Mouse (Mus musculus) midbrain, postnatal 0 days (tissue): ENCODE measurements around the gene Wwp2. TPM values are rescaled to one million over a fixed set of nuclear protein-coding genes. Genes with fewer than 3 reads are reported as not detected.

ENCODE experiments used
- ATAC-seq: fragments of 200-750 bp; cut with Nextera tagmentation; 2 replicates; pipeline ENCODE4 v1.8.0; 2017; ENCODE audit warnings: moderate number of reproducible peaks, mild to moderate bottlenecking, moderate TSS enrichment, moderate library complexity; ENCODE audit not compliant: low FRiP score
- DNase-seq: peaks from one replicate; pipeline ENCODE4 v3.0.0-alpha.2; 2015; ENCODE audit warnings: low spot score
- H3K27ac ChIP-seq: fragments of 300-500 bp; sonication (generic); 2 replicates; pipeline ENCODE4 v1.5.1; 2014; ENCODE audit warnings: low read depth, mild to moderate bottlenecking, low read length, mixed read lengths
- H3K27me3 ChIP-seq: fragments of 300-500 bp; sonication (generic); 2 replicates; pipeline ENCODE4 v1.6.1; 2014; ENCODE audit warnings: low read length, control low read depth, mixed read lengths; ENCODE audit not compliant: insufficient read depth
- H3K36me3 ChIP-seq: fragments of 300-500 bp; sonication (generic); 2 replicates; pipeline ENCODE4 v1.6.1; 2014; ENCODE audit warnings: low read length, control low read depth, mixed read lengths; ENCODE audit not compliant: insufficient read depth
- H3K4me1 ChIP-seq: fragments of 300-500 bp; sonication (generic); 2 replicates; pipeline ENCODE4 v1.6.1; 2014; ENCODE audit warnings: mild to moderate bottlenecking, control low read depth, antibody characterized with exemption, low read length, mixed read lengths; ENCODE audit not compliant: insufficient read depth
- H3K4me2 ChIP-seq: fragments of 300-500 bp; sonication (generic); 2 replicates; pipeline ENCODE4 v1.6.1; 2014; ENCODE audit warnings: low read depth, mild to moderate bottlenecking, low read length, mixed read lengths; ENCODE audit not compliant: poor library complexity, severe bottlenecking
- H3K4me3 ChIP-seq: fragments of 300-500 bp; sonication (generic); 2 replicates; pipeline ENCODE4 v1.5.1; 2014; ENCODE audit warnings: low read depth, mild to moderate bottlenecking, low read length, moderate library complexity
- H3K9ac ChIP-seq: fragments of 300-500 bp; sonication (generic); replicated peaks from 2 replicates; pipeline ENCODE4 v1.6.1; 2014; ENCODE audit warnings: mild to moderate bottlenecking, low read length, moderate library complexity, mixed read lengths; ENCODE audit not compliant: poor library complexity, severe bottlenecking
- H3K9me3 ChIP-seq: fragments of 300-500 bp; sonication (generic); 2 replicates; pipeline ENCODE4 v1.6.1; 2016; ENCODE audit warnings: low read length, control low read depth
- CTCF ChIP-seq: IDR thresholded peaks from 2 replicates; pipeline ENCODE4 v1.5.1; 2016; ENCODE audit warnings: antibody characterized with exemption, mild to moderate bottlenecking
- WGBS: fragments of 180-500 bp; shearing (Covaris S2); extraction: QIAGEN DNeasy Blood & Tissue Kit; methylation state at CpG from one replicate; pipeline ENCODE4 v1.1.7; 2014; 5-methylcytosine and 5-hydroxymethylcytosine counted together
- microRNA counts: library from miRNA; unstranded; fragments of <30 nt; microRNA quantifications from one replicate; lab custom pipeline; 2015
- microRNA-seq: library from miRNA; unstranded; fragments of <30 nt; microRNA quantifications from one replicate; pipeline ENCODE4, GENCODE M21; 2016; ENCODE audit warnings: borderline number of aligned reads
- polyA plus RNA-seq: library from polyadenylated mRNA; unstranded; fragments of >200 nt; fragmentation: Nextera tagmentation; extraction: Ambion mirVana; gene quantifications from 2 replicates; pipeline ENCODE4 v1.2.1, GENCODE M21; 2015
- total RNA-seq: library from RNA; depleted of rRNA; stranded (reverse); fragments of >200 nt; gene quantifications from 2 replicates; pipeline ENCODE4 v1.2.3, GENCODE M21; 2014; rRNA removed

Wwp2 gene
- total and polyA plus RNA-seq, 2 experiments from 2014 or later = 36.2 to 44.2 TPM

DNA sequence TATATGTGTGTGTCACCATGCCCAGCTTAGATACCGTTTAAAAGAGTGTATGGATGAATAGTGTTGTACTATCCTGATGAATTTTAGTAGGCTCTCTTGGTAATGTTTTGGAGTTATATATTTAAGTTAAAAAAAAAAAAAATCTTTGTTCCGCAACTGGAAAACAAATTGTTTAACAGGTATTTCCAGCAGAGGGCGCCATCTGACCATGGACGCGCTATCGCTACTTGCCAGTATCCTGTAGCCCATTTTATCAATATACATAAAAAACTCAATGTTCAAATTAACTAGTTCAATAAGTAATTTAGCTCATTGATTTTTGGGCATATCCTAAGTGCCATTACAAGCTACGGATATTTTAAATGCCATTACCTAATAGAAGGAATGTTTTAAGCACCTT lies 166.9 kb downstream of the Wwp2 start:
- peak; percentile 88 for TF ChIP-seq CTCF
- Histone ChIP-seq H3K4me3 (no peak overlapping the region), H3K4me1 (no peaks in the 10 kb centered on the region), H3K36me3 (no peaks in the 10 kb centered on the region), H3K9me3 (no peaks in the 10 kb centered on the region), H3K4me2 (no peak overlapping the region), H3K27ac (no peak overlapping the region), H3K9ac (no peak overlapping the region), H3K27me3 (no peaks in the 10 kb centered on the region)
- DNase-seq (peak; percentile 90), ATAC-seq (no peak)
- 5% methylated on average over 7 of the region's 7 CpGs for WGBS

MicroRNAs encoded within 50 kb of the gene (microRNA counts, 519-probe panel; counts per million panel counts)
- microRNA mmu-miR-140 (lab: Ali Mortazavi, UCI) = 3,914 counts per million, percentile 81 among the panel's probes with 10 or more counts

Small RNAs within 50 kb of the gene (microRNA-seq; reads per million reads assigned to microRNA genes)
- 5,330 reads per million, percentile 90 among the genes with 10 or more reads in this experiment for gene Mir140

Other genes with a start within 250 kb of the Wwp2 start
- 20.3 and 37.1 TPM in 2 replicates for gene Nfat5, start 142.9 kb upstream of the Wwp2 start, total RNA-seq
- gene Nfat5, start 142.9 kb upstream of the Wwp2 start, polyA plus RNA-seq = 3.7 and 6.8 TPM in 2 replicates
- gene Nqo1, start 33.2 kb upstream of the Wwp2 start, total RNA-seq = 10.5 and 12.5 TPM in 2 replicates
- 12.8 and 15.7 TPM in 2 replicates for gene Nqo1, start 33.2 kb upstream of the Wwp2 start, polyA plus RNA-seq
- gene Nob1, start 11.3 kb upstream of the Wwp2 start, total RNA-seq = 19.5 and 22.0 TPM in 2 replicates
- gene Nob1, start 11.3 kb upstream of the Wwp2 start, polyA plus RNA-seq = 47.3 and 52.7 TPM in 2 replicates
- gene Psmd7, start 152.1 kb downstream of the Wwp2 start, total RNA-seq = 38.2 and 40.5 TPM in 2 replicates
- 257 and 268 TPM in 2 replicates for gene Psmd7, start 152.1 kb downstream of the Wwp2 start, polyA plus RNA-seq